Mouse (Mus musculus) spleen, postnatal 4 days (tissue): Measurements from ENCODE around the gene Sult1e1.

Experiments used
- DNase-seq, 2 experiments: peaks; one replicate each; pipeline ENCODE4 v3.0.0; 2022; ENCODE audit warnings: low spot score in 2 of 2

Sult1e1 gene

DNA sequence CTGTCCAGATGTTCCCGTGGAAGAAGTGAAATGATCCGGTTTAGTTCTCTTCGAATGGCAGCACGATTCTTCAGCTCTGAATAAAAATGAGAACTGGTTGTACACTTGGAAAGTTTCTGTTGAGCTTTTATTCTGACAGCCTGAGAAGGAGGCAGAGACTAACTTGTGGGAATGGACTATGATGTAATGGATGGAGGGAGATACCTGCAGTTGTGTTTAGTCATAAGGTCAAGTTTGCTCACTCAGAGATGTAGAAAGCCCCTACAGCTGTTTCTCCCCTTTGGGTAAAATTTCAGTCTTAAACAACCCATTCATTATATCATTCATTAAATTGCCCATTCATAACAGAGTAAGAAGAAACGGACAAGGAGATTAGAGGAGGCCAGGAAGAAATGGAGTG lies at the start of gene Sult1e1:
Sult1e1 (minus strand) TSS at position 101 of the 400 bp plus-strand sequence.
- no peak for DNase-seq

DNA sequence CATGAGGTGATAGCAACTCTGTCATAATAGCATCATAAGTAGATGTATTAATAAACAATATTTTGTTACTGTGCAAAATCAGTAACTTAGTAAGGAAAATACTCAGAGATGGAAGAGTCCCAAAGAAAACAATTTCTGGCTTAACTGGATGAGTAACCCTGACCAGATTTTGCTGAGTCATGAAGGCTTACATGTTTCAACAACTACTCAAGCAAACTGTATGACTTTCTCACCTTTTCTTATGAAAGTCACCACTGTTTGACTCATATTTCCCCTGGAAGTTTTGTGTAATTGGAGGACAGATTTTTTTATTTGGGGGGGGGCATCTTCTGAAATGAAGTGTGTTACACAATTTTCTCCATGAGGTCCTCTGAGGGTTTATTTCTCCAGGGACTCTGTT lies 31.3 kb upstream of the Sult1e1 start:
- DNase-seq, result no peak

- no peak for DNase-seq
Observed at GRCm38 (mm10) chr5:87615128-87615390, 23.7 kb upstream of the Sult1e1 start.

- no peak for DNase-seq
Observed at GRCm38 (mm10) chr5:87614364-87615127, 23.2 kb upstream of the Sult1e1 start.

- no peak for DNase-seq
Observed at GRCm38 (mm10) chr5:87601018-87601417, 9.6 kb upstream of the Sult1e1 start.

DNA sequence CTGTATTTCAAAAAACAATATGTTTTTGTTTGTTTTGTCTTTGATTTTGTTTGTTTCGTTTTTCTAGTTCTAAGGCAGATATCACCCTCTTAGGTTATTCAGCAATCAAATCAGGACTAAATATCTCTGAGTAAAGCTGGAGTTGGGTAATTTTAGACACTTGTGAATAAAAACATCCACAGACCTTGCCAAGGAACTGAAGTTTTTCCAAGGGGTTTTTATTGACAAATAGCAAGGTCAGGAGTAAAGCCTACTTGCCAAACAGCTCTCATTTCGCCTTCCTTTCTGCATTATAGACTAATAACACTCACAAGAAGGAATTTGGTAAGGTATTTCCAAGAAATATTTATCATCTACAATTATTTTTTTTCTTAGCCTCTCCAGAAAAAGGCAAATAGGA lies 6.5 kb upstream of the Sult1e1 start:
- DNase-seq, result no peak

DNA sequence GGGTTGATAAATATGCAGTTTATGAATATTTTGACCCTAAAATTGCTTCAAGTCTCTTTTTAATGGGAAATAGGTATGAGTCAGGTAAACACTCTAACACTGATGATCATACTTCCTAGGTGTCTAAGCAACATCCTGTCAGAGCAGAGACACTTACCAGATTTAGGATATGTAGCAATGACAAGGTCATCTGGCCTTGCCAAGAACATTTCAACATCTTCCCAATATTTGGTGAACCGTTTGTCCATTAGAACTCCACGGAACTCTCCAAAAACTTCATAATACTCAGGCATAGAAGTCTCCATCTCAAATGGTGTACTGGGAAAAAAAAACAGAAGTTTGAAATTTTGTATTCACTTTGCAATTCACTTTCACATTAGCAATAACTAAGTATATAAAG lies 1.5 kb downstream of the Sult1e1 start:
- DNase-seq, result no peak

- no peak for DNase-seq
Observed at GRCm38 (mm10) chr5:87580389-87580788, 11.0 kb downstream of the Sult1e1 start.

DNA sequence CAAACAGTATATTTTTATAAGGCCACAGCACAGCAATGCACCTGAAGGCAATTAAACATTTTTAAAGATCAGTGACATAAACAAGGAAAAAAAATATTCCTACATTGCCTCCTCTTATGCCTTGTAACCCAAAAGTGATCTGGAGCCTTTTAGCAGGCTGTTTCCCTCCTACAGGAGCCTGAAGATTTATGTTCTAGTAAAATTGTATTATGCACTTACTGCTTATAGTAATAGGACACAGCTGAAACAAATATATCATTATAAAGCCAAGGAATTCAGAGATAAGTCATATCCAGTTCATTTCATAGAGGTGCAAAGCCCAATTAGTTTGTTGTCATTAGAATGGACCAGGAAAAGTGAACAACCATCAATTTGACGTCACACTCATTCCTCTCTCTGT lies 17.2 kb downstream of the Sult1e1 start:
- no peak for DNase-seq

GRCm38 (mm10) chr5:87573490-87573889 lies 17.9 kb downstream of the Sult1e1 start:
- DNase-seq, result no peak

GRCm38 (mm10) chr5:87572781-87573180 lies 18.6 kb downstream of the Sult1e1 start:
- DNase-seq, result no peak

- no peak for DNase-seq
Observed at GRCm38 (mm10) chr5:87568845-87569244, 22.5 kb downstream of the Sult1e1 start, which contains the start of gene Sult1d1. TSS of gene Sult1d1 (minus strand) at chr5:87569027.

DNA sequence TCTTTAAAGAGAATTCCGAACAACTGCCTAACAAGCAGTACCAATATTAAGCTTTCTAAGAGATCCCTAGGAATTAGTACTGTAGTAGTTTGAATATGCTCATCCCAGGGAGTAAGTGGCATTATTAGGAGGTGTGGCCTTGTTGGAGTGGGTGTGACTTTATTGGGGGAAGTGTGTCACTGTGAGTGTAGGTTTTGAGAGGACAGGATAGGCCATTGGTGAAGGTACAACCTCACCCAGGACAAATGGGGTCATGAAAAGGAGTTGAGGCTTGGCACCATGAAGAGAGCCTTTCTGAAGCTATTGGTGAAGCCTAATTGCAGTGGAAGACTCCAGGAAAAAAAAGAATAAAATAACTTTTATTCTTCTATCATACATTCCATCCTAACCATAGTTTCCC lies 24.1 kb downstream of the Sult1e1 start:
- DNase-seq, result no peak

DNA sequence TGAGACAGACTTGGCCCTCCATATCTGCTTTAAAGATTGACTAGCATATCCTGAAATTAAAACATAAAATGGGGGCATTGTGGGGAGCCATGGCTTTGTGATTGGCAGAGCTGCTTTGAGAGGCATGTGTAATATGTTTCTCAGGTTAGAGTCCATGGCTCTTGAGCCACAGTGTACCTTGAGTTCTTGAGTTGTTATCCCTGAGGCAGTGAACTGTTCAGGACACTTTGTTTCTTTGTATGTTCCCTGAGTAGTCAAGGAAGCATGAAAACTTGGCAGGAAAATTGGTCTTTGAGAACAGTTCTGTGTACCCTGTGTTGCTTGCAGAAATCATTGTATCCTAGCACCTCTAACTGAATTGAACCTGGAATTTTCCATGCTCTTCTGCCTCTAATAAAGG lies 28.4 kb downstream of the Sult1e1 start:
- no peak for DNase-seq

GRCm38 (mm10) chr5:87562526-87562925 lies 28.9 kb downstream of the Sult1e1 start:
- no peak for DNase-seq

DNA sequence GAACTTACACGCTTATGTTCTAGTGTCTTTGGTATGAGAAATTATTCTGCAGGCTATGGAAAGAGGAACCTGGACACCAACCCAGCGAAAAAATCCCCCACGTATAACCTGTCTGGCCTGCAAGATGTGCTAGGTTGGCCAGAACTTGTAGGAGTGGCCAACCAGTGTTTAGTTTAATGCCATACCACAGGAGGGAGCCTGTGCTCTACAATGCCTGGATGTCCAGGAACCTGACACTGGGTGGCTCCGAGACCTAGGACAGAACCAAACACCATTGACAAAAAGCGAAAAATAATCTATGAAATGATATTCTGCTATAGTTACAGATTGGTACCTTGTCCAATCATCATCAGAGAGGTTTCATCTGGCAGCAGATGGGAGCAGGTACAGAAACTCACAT lies 31.2 kb downstream of the Sult1e1 start:
- no peak for DNase-seq

GRCm38 (mm10) chr5:87550935-87551334 lies 40.5 kb downstream of the Sult1e1 start:
- no peak for DNase-seq

GRCm38 (mm10) chr5:87538111-87538510 lies 53.3 kb downstream of the Sult1e1 start, which contains the start of gene Sult1b1:
TSS of gene Sult1b1 (minus strand) at chr5:87538195.
- DNase-seq, result no peak

- no peak for DNase-seq
Observed at GRCm38 (mm10) chr5:87535994-87536644, 55.3 kb downstream of the Sult1e1 start.

- no peak for DNase-seq
Observed at GRCm38 (mm10) chr5:87532288-87532687, 59.1 kb downstream of the Sult1e1 start.
